Mouse (Mus musculus) liver, postnatal 0 days (tissue): ENCODE measurements around the gene Ptpn1.

Experiments used
- CTCF ChIP-seq: sonication (generic); IDR thresholded peaks from 2 replicates; pipeline ENCODE4 v1.5.1; 2016; ENCODE audit warnings: antibody characterized with exemption, low read depth
- EP300 ChIP-seq: IDR thresholded peaks from 2 replicates; pipeline ENCODE4 v1.6.1; 2016; ENCODE audit warnings: antibody characterized with exemption, low read depth, mild to moderate bottlenecking

DNA sequence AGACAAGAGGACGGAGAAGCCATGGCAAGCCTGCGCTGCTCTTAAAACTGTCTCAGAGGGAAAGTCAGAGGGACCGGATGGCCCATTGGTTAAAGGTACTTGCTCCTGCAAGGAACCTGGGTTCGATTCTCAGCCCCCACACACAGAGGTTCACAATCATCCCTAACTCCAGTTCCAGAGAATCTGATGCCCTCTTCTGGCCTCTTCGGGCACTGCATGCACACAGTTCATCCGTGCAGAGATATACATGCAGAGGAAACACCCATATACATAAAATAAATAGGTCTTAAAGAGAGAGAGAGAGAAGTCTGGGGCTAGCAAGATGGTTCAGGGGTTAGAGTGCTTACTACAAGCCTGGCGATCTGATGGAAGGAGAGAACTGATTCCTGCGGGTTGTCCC lies 94.0 kb downstream of the Ptpn1 start:
- TF ChIP-seq CTCF (peak; percentile 50), EP300 (no peak)
